In the genomic region with DNA sequence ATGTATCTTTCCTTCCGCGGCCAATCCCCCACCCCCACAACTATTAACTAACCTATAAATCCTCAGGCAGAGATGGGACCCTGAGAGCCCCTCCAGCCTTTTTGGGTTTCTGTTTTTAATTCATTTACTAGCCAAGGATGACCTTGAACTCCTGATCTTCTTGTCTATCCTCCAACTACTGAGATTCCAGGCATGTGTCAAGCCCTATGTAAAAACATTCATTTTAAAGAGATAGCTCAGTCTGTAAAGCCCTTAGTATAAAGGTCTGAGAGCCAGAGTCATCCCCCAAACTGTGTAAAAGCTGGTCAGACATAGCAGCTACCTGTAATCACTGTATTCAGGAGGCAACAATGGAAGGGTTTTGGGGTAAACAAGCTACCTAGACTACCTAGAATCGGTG, we compare ENCODE assay signal across 17 mouse cellular contexts. TPM values are rescaled to one million over a fixed set of nuclear protein-coding genes. Genes with fewer than 3 reads are reported as not detected.
DNase-seq lines count a peak whose midpoint lies in the region; ATAC-seq and TF ChIP-seq lines count a peak whose summit lies in the region.
"Had no signal": no experiment of that assay in that cellular context is flagged by ENCODE, and none has a peak within 500 bp of the region (broad histone marks: within the 10 kb centered on the region; RNA-seq: fewer than 3 reads in every experiment).

No protein-coding gene starts in this region.

- peaks cover 15% of the 10 kb centered on the region for H3K79me2 ChIP-seq in liver, adult 2 months (ENCODE audit: control insufficient read depth, insufficient read depth, low read length)

- peak overlapping the region; percentile 96; the same call in 1 of the 2 replicates for H3K4me2 ChIP-seq in heart, embryonic 16.5 days (ENCODE audit: low read depth, low read length)
- peak overlapping the region; percentile 78 for H3K4me2 ChIP-seq in stomach, postnatal 0 days (replicated peaks; ENCODE audit: low read depth)
- H3K4me2 ChIP-seq: midbrain, embryonic 15.5 days had no signal

- H3K27me3 ChIP-seq in heart, embryonic 16.5 days (ENCODE audit: control insufficient read depth, insufficient read depth, low read length), result no peaks in the 10 kb centered on the region
- no peaks in the 10 kb centered on the region for H3K27me3 ChIP-seq in liver, adult 2 months (ENCODE audit: control insufficient read depth, insufficient read depth, low read length)
- no peaks in the 10 kb centered on the region for H3K27me3 ChIP-seq in spleen, adult 2 months (ENCODE audit: control insufficient read depth, insufficient read depth, low read length)
- H3K27me3 ChIP-seq in stomach, postnatal 0 days (ENCODE audit: control insufficient read depth, insufficient read depth, low read length), result no peaks in the 10 kb centered on the region
- H3K27me3 ChIP-seq: hindbrain, embryonic 15.5 days; midbrain, embryonic 15.5 days had no signal

- TF ChIP-seq EP300 in stomach, postnatal 0 days (optimal IDR thresholded peaks at IDR 0.05), result no peak

- no peak for TF ChIP-seq POLR2A in liver, adult 2 months (IDR thresholded peaks at IDR 0.05; ENCODE audit: extremely low read depth, insufficient read depth, low read length)
- no peak for TF ChIP-seq POLR2A in spleen, adult 2 months (IDR thresholded peaks at IDR 0.05; ENCODE audit: low read depth, low read length)

- 72% methylated on average over 3 of the region's 3 CpGs for whole genome bisulfite sequencing in heart, embryonic 16.5 days
- 35% methylated on average over 3 of the region's 3 CpGs for WGBS in liver, adult 2 months
- WGBS in spleen, adult 2 months, result 85% methylated on average over 3 of the region's 3 CpGs
- 79% methylated on average over 3 of the region's 3 CpGs for WGBS in stomach, postnatal 0 days

- H3K4me3 ChIP-seq in heart, embryonic 16.5 days (ENCODE audit: low read length), result peak overlapping the region; percentile 70; the same call in 1 of the 2 replicates
- H3K4me3 ChIP-seq in liver, adult 2 months (ENCODE audit: insufficient read depth, low read depth, low read length), result peak overlapping the region; percentile 89
- peak overlapping the region; percentile 56 for H3K4me3 ChIP-seq in spleen, adult 2 months (ENCODE audit: extremely low read depth, insufficient read depth, insufficient read length)
- peak overlapping the region; percentile 61; the same call in 1 of the 2 replicates for H3K4me3 ChIP-seq in stomach, postnatal 0 days (ENCODE audit: low read depth, low read length)
- H3K4me3 ChIP-seq: hindbrain, embryonic 15.5 days; midbrain, embryonic 15.5 days had no signal

- H3K36me3 ChIP-seq in heart, embryonic 16.5 days (ENCODE audit: control insufficient read depth, insufficient read depth), result no peaks in the 10 kb centered on the region
- peaks cover 6% of the 10 kb centered on the region; the same call in 1 of the 2 replicates for H3K36me3 ChIP-seq in liver, adult 2 months (ENCODE audit: control insufficient read depth, insufficient read depth, low read length)
- no peaks in the 10 kb centered on the region for H3K36me3 ChIP-seq in spleen, adult 2 months (ENCODE audit: control insufficient read depth, insufficient read depth, low read length)
- H3K36me3 ChIP-seq in stomach, postnatal 0 days (ENCODE audit: control insufficient read depth, insufficient read depth, low read length), result no peaks in the 10 kb centered on the region
- H3K36me3 ChIP-seq: G1E; hindbrain, embryonic 15.5 days; midbrain, embryonic 15.5 days had no signal

- H3K9me3 ChIP-seq in heart, embryonic 16.5 days (replicated peaks; ENCODE audit: control insufficient read depth, low read length), result no peaks in the 10 kb centered on the region
- H3K9me3 ChIP-seq in stomach, postnatal 0 days (ENCODE audit: control insufficient read depth, low read length), result no peaks in the 10 kb centered on the region
- H3K9me3 ChIP-seq: hindbrain, embryonic 15.5 days; midbrain, embryonic 15.5 days had no signal

- H3K4me1 ChIP-seq in heart, embryonic 16.5 days (ENCODE audit: control insufficient read depth, insufficient read depth, low read length), result 0 out of 2 replicates have a peak, but pooled peaks cover 2% of the 10 kb centered on the region
- H3K4me1 ChIP-seq in liver, adult 2 months (ENCODE audit: control insufficient read depth, insufficient read depth, low read length), result peaks cover 4% of the 10 kb centered on the region
- peaks cover 6% of the 10 kb centered on the region; the same call in 1 of the 2 replicates for H3K4me1 ChIP-seq in spleen, adult 2 months (ENCODE audit: control insufficient read depth, insufficient read depth, insufficient read length)
- H3K4me1 ChIP-seq in stomach, postnatal 0 days (replicated peaks; ENCODE audit: control insufficient read depth, insufficient read depth), result no peaks in the 10 kb centered on the region

- H3K27ac ChIP-seq in heart, embryonic 16.5 days (ENCODE audit: low read length), result no peak overlapping the region
- peak overlapping the region; percentile 97 for H3K27ac ChIP-seq in liver, adult 2 months (replicated peaks; ENCODE audit: insufficient read depth, low read depth, low read length)
- peak overlapping the region; percentile 14; the same call in 1 of the 2 replicates for H3K27ac ChIP-seq in spleen, adult 2 months (ENCODE audit: insufficient read depth, low read length)
- no peak overlapping the region for H3K27ac ChIP-seq in stomach, postnatal 0 days (replicated peaks)
- H3K27ac ChIP-seq: hindbrain, embryonic 15.5 days; midbrain, embryonic 15.5 days had no signal

- DNase-seq in heart, postnatal 10 days, result no peak
- peak; percentile 65 for DNase-seq in liver, adult 2 months (ENCODE audit: extremely low read depth, low read depth, low spot score)
- no peak for DNase-seq in liver
- DNase-seq in spleen, adult 2 months (ENCODE audit: low read depth in 1 of 2, low spot score in 2 of 2), result no peak
- no peak for DNase-seq in spleen, adult 18-20 months
- DNase-seq in stomach, postnatal 0 days (ENCODE audit: low spot score), result no peak
- DNase-seq in c-Kit-positive CD71-positive TER-119-positive erythroid progenitor cells, embryonic 14.5 days (ENCODE audit: low spot score), result no peak
- DNase-seq: adrenal gland, postnatal 36 days; cerebellum, postnatal 10 days; kidney, adult 11 months; retina, postnatal 1 day; right cerebral cortex, postnatal 4 days; thymus, adult 18-20 months had no signal

- intact Hi-C loops in heart, postnatal 10 days (cut with DNase I), result no loop called here

- no peak overlapping the region for H3K9ac ChIP-seq in heart, embryonic 16.5 days (ENCODE audit: low read length)
- H3K9ac ChIP-seq in liver, adult 2 months (ENCODE audit: low read depth, low read length), result peak overlapping the region; percentile 58
- no peak overlapping the region for H3K9ac ChIP-seq in stomach, postnatal 0 days (ENCODE audit: low read length)
- H3K9ac ChIP-seq: hindbrain, embryonic 15.5 days; midbrain, embryonic 15.5 days had no signal

- TF ChIP-seq CTCF in liver, adult 2 months (IDR thresholded peaks at IDR 0.05; ENCODE audit: low read depth, low read length), result no peak
- no peak for TF ChIP-seq CTCF in spleen, adult 2 months (IDR thresholded peaks at IDR 0.05; ENCODE audit: extremely low read depth, insufficient read depth, insufficient read length, insufficient replicate concordance)
- TF ChIP-seq CTCF in stomach, postnatal 0 days (IDR thresholded peaks at IDR 0.05; ENCODE audit: low read depth), result no peak

- no peak for ATAC-seq in heart, embryonic 16.5 days (replicated peaks; ENCODE audit: extremely low read depth, insufficient read depth, low FRiP score)
- ATAC-seq in stomach, postnatal 0 days (ENCODE audit: low FRiP score, low TSS enrichment), result no peak
- ATAC-seq: midbrain, embryonic 15.5 days had no signal

RNA-seq across cellular contexts. Expression of a gene that starts 2.0 kb away (rescaled TPM):
- 60.9 and 128 TPM in 2 replicates for polyA plus RNA-seq in heart, embryonic 16.5 days (2015; fragmentation: Nextera tagmentation; extraction: Ambion mirVana)
- total RNA-seq in heart, postnatal 10 days (2021), result 10 to 100 TPM; 42.1 to 46.6 TPM
- 551 and 607 TPM in 2 replicates for total RNA-seq in liver, adult 2 months (2014; rRNA removed)
- 109 and 194 TPM in 2 replicates for polyA plus RNA-seq in liver, adult 2 months (2012; rRNA removed)
- 65.0 and 65.9 TPM in 2 replicates for polyA plus RNA-seq in spleen, adult 2 months (2012; rRNA removed)
- 145 and 152 TPM in 2 replicates for polyA plus RNA-seq in stomach, postnatal 0 days (2015; fragmentation: Nextera tagmentation; extraction: Ambion mirVana)
- polyA plus RNA-seq: G1E had no signal

RNA-seq across cellular contexts. Expression of a gene that starts 58.7 kb away (rescaled TPM):
- 294 and 363 TPM in 2 replicates for polyA plus RNA-seq in heart, embryonic 16.5 days (2015; fragmentation: Nextera tagmentation; extraction: Ambion mirVana)
- 100 to 1,000 TPM; 292 to 311 TPM for total RNA-seq in heart, postnatal 10 days (2021)
- 144 and 161 TPM in 2 replicates for total RNA-seq in liver, adult 2 months (2014; rRNA removed)
- polyA plus RNA-seq in liver, adult 2 months (2012; rRNA removed), result 56.1 and 67.4 TPM in 2 replicates
- 46.2 and 48.1 TPM in 2 replicates for polyA plus RNA-seq in spleen, adult 2 months (2012; rRNA removed)
- polyA plus RNA-seq in stomach, postnatal 0 days (2015; fragmentation: Nextera tagmentation; extraction: Ambion mirVana), result 225 and 226 TPM in 2 replicates

Comparison
In these comparisons a context has a peak if more than half of its experiments do, and no peak if none do; other contexts are left out.
1. H3K27ac ChIP-seq: peak in liver, adult 2 months (single experiment) and spleen, adult 2 months (single experiment); none in heart, embryonic 16.5 days (single experiment) and stomach, postnatal 0 days (single experiment).
2. Peak in every context shown above with its lines, with median percentiles within 50 percentile points of each other: H3K4me3 ChIP-seq.